Mouse (Mus musculus): Measurements from ENCODE around the gene Zbtb20. TPM values are rescaled to one million over a fixed set of nuclear protein-coding genes. Genes with fewer than 3 reads are reported as not detected.
A peak's percentile ranks its signal among the peaks of the same experiment; 100 is the strongest.

The Zbtb20 gene
- polyA plus RNA-seq, 1 experiment from 2014 or later: 80.6 TPM

GRCm38 (mm10) chr16:43579111-43579510, 703.4 kb downstream of the Zbtb20 start:
- H3K27ac ChIP-seq (replicated peaks; ENCODE audit: low read depth, low read length): no peak overlapping the region
- 93% methylated on average over 4 of the region's 4 CpGs for WGBS
- H3K9ac ChIP-seq (replicated peaks; ENCODE audit: low read length): no peak overlapping the region

GRCm38 (mm10) chr16:43580321-43580822, 704.7 kb downstream of the Zbtb20 start:
- peaks cover 17% of the 10 kb centered on the region for H3K36me3 ChIP-seq (ENCODE audit: control insufficient read depth, insufficient read depth, low read length)
- 95% methylated on average over 6 of the region's 6 CpGs for WGBS
- H3K9me3 ChIP-seq (ENCODE audit: control insufficient read depth, low read length): no peaks in the 10 kb centered on the region
- no peak overlapping the region for H3K4me3 ChIP-seq (replicated peaks; ENCODE audit: low read depth, low read length)
- peaks cover 11% of the 10 kb centered on the region for H3K4me1 ChIP-seq (ENCODE audit: control insufficient read depth, insufficient read depth, low read length)
- H3K9ac ChIP-seq (replicated peaks; ENCODE audit: low read length): no peak overlapping the region
- no peak overlapping the region for H3K27ac ChIP-seq (replicated peaks; ENCODE audit: low read depth, low read length)
- H3K27me3 ChIP-seq (ENCODE audit: control insufficient read depth, insufficient read depth, low read length): no peaks in the 10 kb centered on the region
- DNase-seq: no peak
- no peak overlapping the region for H3K4me2 ChIP-seq (ENCODE audit: low read length)
- ATAC-seq (ENCODE audit: low FRiP score, low TSS enrichment): no peak

More at GRCm38 (mm10) chr16:43579111-43579510, 703.4 kb downstream of the Zbtb20 start:
- ATAC-seq (ENCODE audit: low FRiP score, low TSS enrichment) (no peak), DNase-seq (no peak)
- H3K4me2 ChIP-seq (ENCODE audit: low read length): no peak overlapping the region
- no peaks in the 10 kb centered on the region for H3K27me3 ChIP-seq (ENCODE audit: control insufficient read depth, insufficient read depth, low read length)
- H3K4me3 ChIP-seq (replicated peaks; ENCODE audit: low read depth, low read length): no peak overlapping the region
- H3K36me3 ChIP-seq (ENCODE audit: control insufficient read depth, insufficient read depth, low read length): peaks cover 17% of the 10 kb centered on the region
- H3K4me1 ChIP-seq (ENCODE audit: control insufficient read depth, insufficient read depth, low read length): peaks cover 23% of the 10 kb centered on the region
- no peaks in the 10 kb centered on the region for H3K9me3 ChIP-seq (ENCODE audit: control insufficient read depth, low read length)

- no peaks in the 10 kb centered on the region for H3K9me3 ChIP-seq (ENCODE audit: control insufficient read depth, low read length)
- H3K4me3 ChIP-seq (replicated peaks; ENCODE audit: low read depth, low read length): no peak overlapping the region
- peaks cover 22% of the 10 kb centered on the region for H3K36me3 ChIP-seq (ENCODE audit: control insufficient read depth, insufficient read depth, low read length)
- H3K9ac ChIP-seq (replicated peaks; ENCODE audit: low read length): no peak overlapping the region
- no peak overlapping the region for H3K4me2 ChIP-seq (ENCODE audit: low read length)
- H3K27ac ChIP-seq (replicated peaks; ENCODE audit: low read depth, low read length): no peak overlapping the region
- H3K27me3 ChIP-seq (ENCODE audit: control insufficient read depth, insufficient read depth, low read length): no peaks in the 10 kb centered on the region
- DNase-seq (no peak), ATAC-seq (ENCODE audit: low FRiP score, low TSS enrichment) (no peak)
- H3K4me1 ChIP-seq (ENCODE audit: control insufficient read depth, insufficient read depth, low read length): 0 out of 2 replicates have a peak, but pooled peaks cover 5% of the 10 kb centered on the region
- 81% methylated on average over 4 of the region's 4 CpGs for WGBS
Measured at GRCm38 (mm10) chr16:43581551-43581950, 705.9 kb downstream of the Zbtb20 start.

GRCm38 (mm10) chr16:43586859-43587429, 711.3 kb downstream of the Zbtb20 start:
- no peak overlapping the region for H3K27ac ChIP-seq (replicated peaks; ENCODE audit: low read depth, low read length)
- no peak for DNase-seq

GRCm38 (mm10) chr16:43590704-43591493, 715.2 kb downstream of the Zbtb20 start:
- H3K27me3 ChIP-seq (ENCODE audit: control insufficient read depth, insufficient read depth, low read length): no peaks in the 10 kb centered on the region
- H3K9me3 ChIP-seq (ENCODE audit: control insufficient read depth, low read length): no peaks in the 10 kb centered on the region
- H3K36me3 ChIP-seq (ENCODE audit: control insufficient read depth, insufficient read depth, low read length): peaks cover 14% of the 10 kb centered on the region; the same call in 1 of the 2 replicates
- no peak overlapping the region for H3K4me2 ChIP-seq (ENCODE audit: low read length)
- WGBS: 78% methylated on average over 7 of the region's 7 CpGs
- no peaks in the 10 kb centered on the region for H3K4me1 ChIP-seq (ENCODE audit: control insufficient read depth, insufficient read depth, low read length)
- no peak overlapping the region for H3K4me3 ChIP-seq (replicated peaks; ENCODE audit: low read depth, low read length)
- H3K9ac ChIP-seq (replicated peaks; ENCODE audit: low read length): no peak overlapping the region
- H3K27ac ChIP-seq (replicated peaks; ENCODE audit: low read depth, low read length): no peak overlapping the region
- DNase-seq (no peak), ATAC-seq (ENCODE audit: low FRiP score, low TSS enrichment) (no peak)

More at GRCm38 (mm10) chr16:43586859-43587429, 711.3 kb downstream of the Zbtb20 start:
- Histone ChIP-seq H3K9me3 (ENCODE audit: control insufficient read depth, low read length) (no peaks in the 10 kb centered on the region), H3K4me3 (replicated peaks; ENCODE audit: low read depth, low read length) (no peak overlapping the region), H3K27me3 (ENCODE audit: control insufficient read depth, insufficient read depth, low read length) (no peaks in the 10 kb centered on the region), H3K36me3 (ENCODE audit: control insufficient read depth, insufficient read depth, low read length) (peaks cover 13% of the 10 kb centered on the region; the same call in 1 of the 2 replicates), H3K4me1 (ENCODE audit: control insufficient read depth, insufficient read depth, low read length) (0 out of 2 replicates have a peak, but pooled peaks cover under 1% of the 10 kb centered on the region), H3K9ac (replicated peaks; ENCODE audit: low read length) (no peak overlapping the region), H3K4me2 (ENCODE audit: low read length) (no peak overlapping the region)
- no peak for ATAC-seq (ENCODE audit: low FRiP score, low TSS enrichment)
- 92% methylated on average over 4 of the region's 4 CpGs for WGBS

GRCm38 (mm10) chr16:43592062-43592461, 716.4 kb downstream of the Zbtb20 start:
- H3K9me3 ChIP-seq (ENCODE audit: control insufficient read depth, low read length): no peaks in the 10 kb centered on the region
- H3K4me1 ChIP-seq (ENCODE audit: control insufficient read depth, insufficient read depth, low read length): no peaks in the 10 kb centered on the region
- H3K27me3 ChIP-seq (ENCODE audit: control insufficient read depth, insufficient read depth, low read length): no peaks in the 10 kb centered on the region
- H3K27ac ChIP-seq (replicated peaks; ENCODE audit: low read depth, low read length): no peak overlapping the region
- H3K9ac ChIP-seq (replicated peaks; ENCODE audit: low read length): no peak overlapping the region
- no peak for ATAC-seq (ENCODE audit: low FRiP score, low TSS enrichment)
- peaks cover 16% of the 10 kb centered on the region; the same call in 1 of the 2 replicates for H3K36me3 ChIP-seq (ENCODE audit: control insufficient read depth, insufficient read depth, low read length)
- 75% methylated on average over 5 of the region's 5 CpGs for whole genome bisulfite sequencing
- no peak overlapping the region for H3K4me3 ChIP-seq (replicated peaks; ENCODE audit: low read depth, low read length)
- H3K4me2 ChIP-seq (ENCODE audit: low read length): no peak overlapping the region
- no peak for DNase-seq

- Histone ChIP-seq H3K9ac (replicated peaks; ENCODE audit: low read length) (no peak overlapping the region), H3K4me2 (ENCODE audit: low read length) (no peak overlapping the region), H3K27ac (replicated peaks; ENCODE audit: low read depth, low read length) (no peak overlapping the region), H3K9me3 (ENCODE audit: control insufficient read depth, low read length) (no peaks in the 10 kb centered on the region), H3K36me3 (ENCODE audit: control insufficient read depth, insufficient read depth, low read length) (peaks cover 14% of the 10 kb centered on the region; the same call in 1 of the 2 replicates), H3K4me1 (ENCODE audit: control insufficient read depth, insufficient read depth, low read length) (no peaks in the 10 kb centered on the region), H3K4me3 (replicated peaks; ENCODE audit: low read depth, low read length) (no peak overlapping the region), H3K27me3 (ENCODE audit: control insufficient read depth, insufficient read depth, low read length) (no peaks in the 10 kb centered on the region)
- WGBS: 14% methylated on average over 1 of the region's 1 CpGs
- ATAC-seq (ENCODE audit: low FRiP score, low TSS enrichment): no peak
- peak; percentile 67 for DNase-seq
Measured at GRCm38 (mm10) chr16:43592801-43593200, 717.1 kb downstream of the Zbtb20 start.

GRCm38 (mm10) chr16:43597375-43598060, 721.8 kb downstream of the Zbtb20 start:
- Histone ChIP-seq H3K4me2 (ENCODE audit: low read length) (no peak overlapping the region), H3K4me3 (replicated peaks; ENCODE audit: low read depth, low read length) (no peak overlapping the region), H3K9me3 (ENCODE audit: control insufficient read depth, low read length) (no peaks in the 10 kb centered on the region), H3K36me3 (ENCODE audit: control insufficient read depth, insufficient read depth, low read length) (peaks cover 19% of the 10 kb centered on the region; the same call in 1 of the 2 replicates), H3K9ac (replicated peaks; ENCODE audit: low read length) (no peak overlapping the region), H3K4me1 (ENCODE audit: control insufficient read depth, insufficient read depth, low read length) (no peaks in the 10 kb centered on the region), H3K27ac (replicated peaks; ENCODE audit: low read depth, low read length) (no peak overlapping the region), H3K27me3 (ENCODE audit: control insufficient read depth, insufficient read depth, low read length) (no peaks in the 10 kb centered on the region)
- no peak for ATAC-seq (ENCODE audit: low FRiP score, low TSS enrichment)
- 90% methylated on average over 7 of the region's 7 CpGs for WGBS
- DNase-seq: no peak

All from midbrain, embryonic 14.5 days (tissue).